Mouse (Mus musculus): ENCODE measurements around the gene Hectd3.

DNA sequence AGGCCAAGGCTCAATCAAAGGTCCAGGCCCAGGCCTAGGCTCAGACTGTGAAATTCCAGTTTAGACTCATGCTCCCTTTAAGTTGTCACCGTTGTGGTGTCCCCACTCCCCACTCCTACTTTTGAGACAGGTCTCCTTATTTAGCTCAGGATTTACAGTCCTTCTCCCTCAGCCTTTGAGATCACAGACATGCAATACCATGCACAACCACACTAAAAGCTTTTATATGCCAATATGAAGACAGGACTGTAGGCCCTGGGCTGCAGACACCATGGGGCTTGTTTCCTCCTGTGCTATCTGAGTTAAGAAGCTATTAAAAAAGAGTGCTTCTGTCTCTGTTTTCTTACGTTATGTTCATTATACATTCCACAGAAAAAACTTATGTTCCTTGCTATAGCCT lies 22.6 kb downstream of the Hectd3 start:
- no peak for TF ChIP-seq POLR2A (IDR thresholded peaks at IDR 0.05; ENCODE audit: borderline replicate concordance, extremely low read depth, low read depth, low read length)
- TF ChIP-seq CTCF (IDR thresholded peaks at IDR 0.05; ENCODE audit: insufficient read depth, low read length) = no peak
